Mouse (Mus musculus): ENCODE data around the gene Exoc6b.
"Not testable (repeated sequence)": the region's sequence is repeated elsewhere in the genome, so short reads cannot be mapped to it uniquely, and the experiment has no call there.

The Exoc6b gene

DNA sequence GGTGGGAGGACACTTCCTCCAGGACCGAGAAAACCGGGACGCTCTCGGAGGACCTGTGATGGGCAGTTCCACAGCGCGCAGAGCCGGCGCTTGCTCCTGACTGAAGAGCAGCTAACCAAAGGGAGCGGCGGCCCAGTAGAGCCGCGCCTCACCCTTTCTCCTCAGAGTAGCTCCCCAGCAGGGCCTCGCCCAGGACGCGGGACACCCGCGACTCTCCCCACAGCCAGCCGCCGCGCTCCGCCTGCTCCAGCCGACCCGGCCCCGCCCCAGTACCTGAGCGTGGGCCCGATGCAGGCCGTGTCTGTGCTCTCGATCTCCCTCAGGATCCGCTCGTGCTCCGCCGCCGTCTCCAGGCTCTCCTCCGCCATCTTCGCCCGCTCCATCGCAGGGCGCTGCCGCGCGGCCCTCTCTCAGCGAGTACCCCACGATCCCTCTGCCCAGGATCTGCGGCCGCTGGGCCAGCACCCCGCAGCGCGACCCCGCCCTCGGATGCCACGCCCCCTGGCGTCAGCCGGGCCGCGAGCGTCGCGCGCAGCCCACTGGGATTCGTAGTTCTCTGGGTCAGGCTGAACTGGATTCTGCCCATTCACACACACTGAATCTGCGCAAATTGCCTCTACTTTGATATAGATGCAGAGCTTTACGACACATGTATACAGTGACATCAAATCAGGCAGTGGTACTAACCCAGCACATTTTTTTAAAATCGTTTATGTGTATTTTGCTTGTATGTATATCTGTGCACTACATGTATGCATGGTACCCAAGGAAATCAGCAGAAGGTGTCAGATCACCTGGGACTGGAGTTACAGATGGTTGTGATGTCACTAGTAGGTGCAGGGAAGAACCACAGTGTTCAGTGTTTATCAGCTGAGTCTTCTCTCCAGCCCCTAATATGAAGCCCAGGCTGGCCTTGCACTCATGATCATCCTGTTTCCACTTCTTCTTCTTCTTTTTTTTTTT lies at the start of gene Exoc6b:
Gene Exoc6b (minus strand): TSS at position 491 of the 963 bp plus-strand sequence.
- DNase-seq (ENCODE audit: low spot score in 2 of 2): peak; percentile 87 to 90

GRCm38 (mm10) chr6:85117545-85118511 lies 48.5 kb upstream of the Exoc6b start:
- DNase-seq (ENCODE audit: low spot score in 2 of 2): peak; percentile 49 to 70

GRCm38 (mm10) chr6:85105033-85105615 lies 35.8 kb upstream of the Exoc6b start:
- DNase-seq (ENCODE audit: low spot score in 2 of 2): no peak

DNA sequence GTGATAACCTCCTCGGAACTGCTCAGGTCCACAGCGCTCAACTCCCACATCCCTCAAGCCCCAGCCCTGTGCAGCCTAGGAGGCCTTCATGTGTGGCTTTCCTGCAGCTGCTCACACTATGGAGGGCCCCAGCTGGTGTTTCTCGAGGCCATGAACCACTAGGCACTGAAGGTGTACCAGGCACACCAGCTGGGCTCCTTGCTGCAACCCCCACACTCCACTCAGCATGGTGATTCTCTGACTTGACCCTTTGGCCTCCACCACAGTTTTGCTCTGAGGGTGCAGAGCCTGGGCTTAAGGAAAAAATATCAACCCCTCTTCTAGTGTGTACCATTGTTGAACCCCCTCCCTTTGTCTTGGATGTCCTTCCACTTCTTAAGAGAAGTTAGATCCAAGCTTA lies 34.0 kb upstream of the Exoc6b start:
- no peak for DNase-seq (ENCODE audit: low spot score in 2 of 2)

GRCm38 (mm10) chr6:85096441-85096840 lies 27.1 kb upstream of the Exoc6b start:
- DNase-seq (ENCODE audit: low spot score in 2 of 2): no peak

- no peak for DNase-seq (ENCODE audit: low spot score in 2 of 2)
Measured at GRCm38 (mm10) chr6:85087425-85087824, 18.1 kb upstream of the Exoc6b start.

GRCm38 (mm10) chr6:85086645-85087044 lies 17.3 kb upstream of the Exoc6b start:
- DNase-seq (ENCODE audit: low spot score in 2 of 2): no peak

DNA sequence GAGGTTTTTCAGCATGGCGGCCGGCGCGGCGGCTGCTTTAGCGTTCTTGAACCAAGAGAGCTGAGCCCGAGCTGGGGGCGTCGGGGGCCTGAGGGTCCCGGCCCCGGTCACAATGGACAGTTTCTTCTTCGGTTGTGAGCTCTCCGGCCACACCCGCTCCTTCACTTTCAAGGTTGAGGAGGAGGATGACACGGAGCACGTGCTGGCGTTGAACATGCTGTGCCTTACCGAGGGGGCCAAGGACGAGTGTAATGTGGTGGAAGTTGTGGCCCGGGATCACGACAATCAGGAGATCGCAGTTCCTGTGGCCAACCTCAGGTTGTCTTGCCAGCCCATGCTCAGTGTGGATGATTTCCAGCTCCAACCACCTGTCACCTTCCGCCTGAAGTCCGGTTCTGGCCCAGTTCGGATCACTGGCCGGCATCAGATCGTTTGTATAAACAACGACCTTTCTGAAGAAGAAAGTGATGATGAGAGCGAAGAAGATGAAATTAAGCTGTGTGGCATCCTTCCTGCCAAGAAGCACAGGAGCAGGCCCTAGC lies 6.9 kb upstream of the Exoc6b start:
- not testable (repeated sequence) for DNase-seq (ENCODE audit: low spot score in 2 of 2)

DNA sequence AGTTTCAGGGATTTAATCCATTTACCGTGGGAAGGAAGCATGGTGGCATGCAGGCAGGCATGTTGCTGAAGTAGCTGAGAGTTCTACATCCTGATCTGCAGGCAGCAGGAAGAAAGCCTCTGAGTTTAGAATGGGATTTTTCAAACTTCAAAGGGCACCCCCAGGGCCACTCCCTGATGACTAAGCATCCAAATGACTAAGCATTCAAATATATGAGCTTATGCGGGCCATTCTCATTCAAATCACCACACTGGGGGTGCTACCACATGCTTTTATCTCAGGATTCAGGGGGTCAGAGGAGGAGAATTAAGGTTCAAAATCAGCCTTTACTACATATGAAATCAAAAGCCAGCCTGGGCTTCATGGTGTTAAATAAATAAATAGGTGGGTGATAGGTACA lies 5.7 kb upstream of the Exoc6b start:
- no peak for DNase-seq (ENCODE audit: low spot score in 2 of 2)

DNA sequence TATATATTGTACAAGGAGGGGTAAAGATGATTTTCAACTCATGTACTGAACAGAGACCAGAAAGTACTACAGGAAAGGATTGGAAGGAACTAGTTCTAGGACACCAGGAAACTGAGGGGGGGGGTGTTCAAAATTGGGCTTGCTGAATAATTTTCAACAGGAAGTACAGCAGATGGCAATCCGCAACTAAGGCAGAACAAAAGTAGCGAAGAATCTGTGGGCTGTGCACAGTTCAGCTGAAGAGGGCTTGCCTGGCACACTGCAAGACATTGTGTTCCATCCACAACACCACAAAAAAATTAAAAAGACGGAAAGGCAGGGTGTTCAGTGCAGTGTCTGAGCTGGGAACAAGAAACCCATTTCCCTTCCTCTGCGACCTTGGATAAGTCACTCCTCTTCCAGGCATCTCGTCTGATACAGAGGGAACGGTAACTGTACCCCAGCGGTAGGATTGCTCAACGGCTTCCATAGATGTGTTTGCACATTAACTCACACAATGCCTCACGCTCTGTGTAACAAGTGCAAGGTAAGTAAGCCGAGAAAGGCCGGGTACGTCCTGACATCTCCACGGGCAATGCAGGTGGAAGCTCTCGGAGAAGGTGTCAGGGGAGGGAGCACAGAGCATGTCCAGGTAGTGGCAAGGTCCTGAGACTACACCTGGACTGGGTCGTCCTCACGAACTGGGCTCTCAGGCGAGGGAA lies 841 bp downstream of the Exoc6b start:
- DNase-seq (ENCODE audit: low spot score in 2 of 2): peak; percentile 26 to 47

DNA sequence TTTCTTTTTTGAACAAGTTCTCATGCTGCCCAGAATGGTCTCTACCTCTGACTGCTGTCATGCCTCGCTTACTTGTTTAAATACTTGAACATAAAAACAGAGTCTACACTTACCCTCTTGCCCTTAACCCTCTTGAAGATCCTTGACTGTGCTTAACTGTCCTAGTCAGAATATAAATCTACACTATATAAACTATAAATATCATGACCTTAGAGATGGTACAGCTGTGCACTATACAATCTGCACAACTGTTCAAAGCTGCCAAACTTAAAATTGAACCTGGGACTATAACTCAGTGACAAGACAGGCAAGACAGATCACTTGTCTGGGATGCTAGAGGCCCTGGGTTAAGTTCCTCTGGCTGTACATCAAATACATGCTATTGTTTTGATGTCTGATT lies 11.7 kb downstream of the Exoc6b start:
- no peak for DNase-seq (ENCODE audit: low spot score in 2 of 2)

GRCm38 (mm10) chr6:85051109-85051508 lies 18.2 kb downstream of the Exoc6b start:
- no peak for DNase-seq (ENCODE audit: low spot score in 2 of 2)

- no peak for DNase-seq (ENCODE audit: low spot score in 2 of 2)
Measured at GRCm38 (mm10) chr6:85046531-85046930, 22.8 kb downstream of the Exoc6b start.

DNA sequence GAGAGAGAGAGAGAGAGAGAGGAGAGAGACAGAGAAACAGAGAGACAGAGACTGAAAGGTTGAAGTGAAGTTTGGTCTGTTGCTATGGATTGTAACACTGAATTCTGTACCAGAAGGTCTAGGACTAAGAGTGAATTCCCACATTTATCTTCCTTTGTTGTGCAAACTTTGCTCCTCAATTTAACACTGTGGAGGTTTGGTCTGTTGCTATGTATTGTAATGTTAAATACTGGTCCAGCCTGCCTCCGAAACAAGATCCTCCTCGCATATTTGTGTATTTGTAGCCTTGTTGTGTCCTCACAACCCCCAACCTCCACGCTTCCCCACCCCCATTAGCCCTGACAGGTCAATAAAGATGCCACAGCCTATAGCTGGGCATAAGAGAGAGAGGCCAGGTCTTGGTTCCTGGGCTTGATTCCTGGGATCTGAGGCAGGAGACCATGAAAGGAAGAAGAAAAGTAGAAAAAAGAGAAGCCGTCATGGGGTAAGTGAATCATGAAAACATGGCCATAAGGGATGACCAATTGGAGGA lies 24.6 kb downstream of the Exoc6b start:
- no peak for DNase-seq (ENCODE audit: low spot score in 2 of 2)

- peak; percentile 63 to 79 for DNase-seq (ENCODE audit: low spot score in 2 of 2)
Measured at GRCm38 (mm10) chr6:85037677-85038076, 31.6 kb downstream of the Exoc6b start.

GRCm38 (mm10) chr6:85029671-85030070 lies 39.6 kb downstream of the Exoc6b start:
- no peak for DNase-seq (ENCODE audit: low spot score in 2 of 2)

DNA sequence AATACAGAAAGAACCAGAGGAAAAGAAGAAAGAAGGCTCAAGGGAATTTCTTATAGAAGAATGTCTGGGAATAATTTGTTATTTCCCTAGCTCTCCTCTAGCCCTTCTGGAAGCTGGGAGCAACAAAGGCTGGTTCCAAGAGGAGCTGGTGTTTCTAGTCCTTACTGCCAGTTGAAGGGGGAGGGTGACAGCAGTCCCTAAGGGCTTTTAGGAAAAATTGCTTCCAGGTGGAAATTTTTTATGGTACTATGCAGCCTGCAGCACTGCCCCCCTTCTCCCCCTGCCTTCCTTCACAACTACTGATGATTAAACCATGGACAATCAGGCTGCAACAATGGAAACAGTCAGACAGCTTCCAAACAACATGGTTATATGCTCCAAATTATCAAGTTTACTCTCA lies 44.9 kb downstream of the Exoc6b start:
- DNase-seq (ENCODE audit: low spot score in 2 of 2): no peak

DNA sequence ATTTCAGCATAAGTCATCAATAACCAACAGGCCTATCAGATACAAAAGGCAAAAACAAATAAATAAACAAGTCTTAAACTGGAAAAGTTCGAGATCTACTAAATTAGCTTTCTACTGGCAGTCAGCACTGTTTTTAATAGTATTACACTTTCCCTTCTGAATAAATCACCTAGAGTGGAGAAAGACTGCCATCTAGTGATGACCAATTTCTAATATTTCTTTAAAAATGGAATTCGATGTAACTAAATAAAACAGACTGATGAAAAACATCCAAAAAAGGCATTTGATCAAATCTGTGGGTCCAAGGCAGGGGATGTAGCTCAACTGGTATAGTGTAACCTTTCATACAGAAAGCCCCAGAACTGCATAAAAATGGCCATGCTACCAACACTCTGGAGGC lies 52.3 kb downstream of the Exoc6b start:
- DNase-seq (ENCODE audit: low spot score in 2 of 2): no peak

DNA sequence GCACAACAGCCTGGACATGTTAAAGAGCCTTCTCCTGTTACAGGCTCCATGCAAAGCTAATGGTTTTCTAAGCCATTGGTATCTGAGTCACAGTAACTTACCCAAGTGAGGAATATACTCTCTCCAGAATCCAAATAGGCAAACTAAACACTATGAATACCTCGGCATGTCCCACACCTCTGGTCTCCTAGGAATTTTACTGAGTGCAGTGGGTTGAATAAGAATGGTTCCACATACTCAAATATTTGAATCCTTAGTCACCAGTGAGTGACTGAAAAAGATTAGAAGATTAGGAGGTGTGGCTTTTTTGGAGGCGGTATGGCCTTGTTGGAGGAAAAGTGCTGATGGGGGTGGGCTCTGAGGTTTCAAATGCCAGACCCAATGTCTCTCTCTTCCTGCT lies 55.4 kb downstream of the Exoc6b start:
- DNase-seq (ENCODE audit: low spot score in 2 of 2): no peak

DNA sequence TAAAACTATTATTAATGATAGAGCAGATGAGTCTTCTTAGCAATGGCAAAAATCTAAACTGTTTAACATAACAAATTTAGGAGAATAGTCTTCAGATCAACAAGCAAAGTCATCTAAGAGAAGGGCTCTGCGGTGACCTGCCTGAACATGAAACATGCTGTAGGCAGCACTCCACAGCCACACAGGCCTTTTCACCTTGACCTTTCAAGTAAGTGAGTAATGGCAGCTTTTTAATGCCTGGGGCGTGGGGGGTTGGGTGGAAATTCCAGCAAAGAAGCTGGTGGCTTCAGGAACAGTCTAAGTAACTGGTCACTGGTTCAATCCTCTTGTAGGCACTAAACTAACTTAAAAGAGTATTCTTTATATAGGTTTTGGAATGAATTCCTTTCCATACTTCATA lies 58.9 kb downstream of the Exoc6b start:
- no peak for DNase-seq (ENCODE audit: low spot score in 2 of 2)

- DNase-seq (ENCODE audit: low spot score in 2 of 2): no peak
Measured at GRCm38 (mm10) chr6:84995418-84995817, 73.9 kb downstream of the Exoc6b start.
